Mouse (Mus musculus): Measurements from ENCODE around the gene Cstf1.

GRCm38 (mm10) chr2:172412454-172412853, 42.0 kb downstream of the Cstf1 start:
- no peak for TF ChIP-seq CTCF (IDR thresholded peaks at IDR 0.05; ENCODE audit: low read depth, low read length)
- TF ChIP-seq POLR2A (IDR thresholded peaks at IDR 0.05; ENCODE audit: borderline replicate concordance, low read depth, low read length), result no peak

Measured in bone marrow macrophage, adult 2 months (primary cell).